In genomic region chr2:77111095-77111494, GRCm38 (mm10) we compare ENCODE assay signal across 23 mouse cellular contexts. TPM values are rescaled to one million over a fixed set of nuclear protein-coding genes. Genes with fewer than 3 reads are reported as not detected.
A peak's percentile ranks its signal among the peaks of the same experiment; 100 is the strongest.
DNase-seq lines count a peak whose midpoint lies in the region; ATAC-seq and TF ChIP-seq lines count a peak whose summit lies in the region.
"Had no signal": no experiment of that assay in that cellular context is flagged by ENCODE, and none has a peak within 500 bp of the region (broad histone marks: within the 10 kb centered on the region; RNA-seq: fewer than 3 reads in every experiment).

No protein-coding gene starts in this region.

- no peaks in the 10 kb centered on the region for H3K27me3 ChIP-seq in embryonic facial prominence, embryonic 14.5 days (replicated peaks; ENCODE audit: control insufficient read depth, insufficient read depth, low read length)
- no peaks in the 10 kb centered on the region for H3K27me3 ChIP-seq in embryonic facial prominence, embryonic 10.5 days (replicated peaks; ENCODE audit: low read depth, poor library complexity, severe bottlenecking)
- H3K27me3 ChIP-seq in C2C12 (ENCODE audit: control insufficient read depth, insufficient read depth, insufficient read length), result no peaks in the 10 kb centered on the region
- no peaks in the 10 kb centered on the region for H3K27me3 ChIP-seq in myocyte (ENCODE audit: control insufficient read depth, insufficient read depth, insufficient read length)
- no peaks in the 10 kb centered on the region for H3K27me3 ChIP-seq in forebrain, embryonic 13.5 days
- no peaks in the 10 kb centered on the region for H3K27me3 ChIP-seq in limb, embryonic 10.5 days (ENCODE audit: low read depth, poor library complexity, severe bottlenecking)
- H3K27me3 ChIP-seq: CH12.LX, Patski had no signal

- no peaks in the 10 kb centered on the region for H3K79me3 ChIP-seq in C2C12 (ENCODE audit: low read depth)

- no peak for TF ChIP-seq CTCF in C2C12 (IDR thresholded peaks at IDR 0.05; ENCODE audit: control insufficient read depth, insufficient read depth, insufficient read length)

- no peak overlapping the region for H3K27ac ChIP-seq in embryonic facial prominence, embryonic 14.5 days (replicated peaks; ENCODE audit: low read depth, low read length)
- no peak overlapping the region for H3K27ac ChIP-seq in embryonic facial prominence, embryonic 10.5 days (replicated peaks)
- H3K27ac ChIP-seq in forebrain, embryonic 13.5 days, result no peak overlapping the region
- H3K27ac ChIP-seq in limb, embryonic 10.5 days, result no peak overlapping the region

- H3K79me2 ChIP-seq in C2C12 (ENCODE audit: control insufficient read depth, insufficient read depth) (no peaks in the 10 kb centered on the region), myocyte (ENCODE audit: control insufficient read depth, insufficient read depth) (no peaks in the 10 kb centered on the region)

- H3K4me1 ChIP-seq in embryonic facial prominence, embryonic 14.5 days (ENCODE audit: control insufficient read depth, insufficient read depth, low read length), result no peaks in the 10 kb centered on the region
- peaks cover 4% of the 10 kb centered on the region; the same call in 1 of the 2 replicates for H3K4me1 ChIP-seq in embryonic facial prominence, embryonic 10.5 days
- 0 out of 2 replicates have a peak, but pooled peaks cover 5% of the 10 kb centered on the region for H3K4me1 ChIP-seq in forebrain, embryonic 13.5 days
- 0 out of 2 replicates have a peak, but pooled peaks cover 3% of the 10 kb centered on the region for H3K4me1 ChIP-seq in limb, embryonic 10.5 days

- ATAC-seq in embryonic facial prominence, embryonic 14.5 days (ENCODE audit: low read depth), result no peak
- no peak for ATAC-seq in forebrain, embryonic 13.5 days
- ATAC-seq: activated CD4-positive, CD25-positive, alpha-beta regulatory T cell, adult 4 months; CD4-positive, CD25-positive, alpha-beta regulatory T cell, adult 4 months; Patski had no signal

- H3K9ac ChIP-seq in embryonic facial prominence, embryonic 14.5 days (ENCODE audit: low read depth, low read length), result no peak overlapping the region
- no peak overlapping the region for H3K9ac ChIP-seq in forebrain, embryonic 13.5 days

- DNase-seq in embryonic facial prominence, embryonic 14.5 days (ENCODE audit: low spot score), result peak; percentile 19
- DNase-seq in embryonic facial prominence, embryonic 10.5 days (ENCODE audit: low spot score), result no peak
- peak; percentile 33 for DNase-seq in heart, adult 11 months
- DNase-seq in heart, postnatal 36 days, result no peak
- DNase-seq in limb, embryonic 10.5 days (ENCODE audit: low spot score), result no peak
- DNase-seq: adrenal gland, adult 2 months; adrenal gland, adult 8-10 months; adrenal gland, postnatal 10 days; adrenal gland, postnatal 14 days; adrenal gland, postnatal 25 days; adrenal gland, postnatal 36 days; B cell, adult 2 months; cerebellum, adult 11 months; cerebellum, adult 11-12 months; cerebellum, adult 18-20 months had no signal

- intact Hi-C loops in heart, postnatal 36 days (cut with DNase I), result no loop called here

- no peak overlapping the region for H3ac ChIP-seq in C2C12 (ENCODE audit: control insufficient read depth, insufficient read length, low read depth)
- no peak overlapping the region for H3ac ChIP-seq in myocyte (ENCODE audit: control insufficient read depth, insufficient read length)

- H3K36me3 ChIP-seq in embryonic facial prominence, embryonic 14.5 days (ENCODE audit: control insufficient read depth, insufficient read depth, low read length), result no peaks in the 10 kb centered on the region
- H3K36me3 ChIP-seq in embryonic facial prominence, embryonic 10.5 days (replicated peaks), result no peaks in the 10 kb centered on the region
- H3K36me3 ChIP-seq in C2C12 (ENCODE audit: control insufficient read depth, insufficient read depth) (no peaks in the 10 kb centered on the region), myocyte (ENCODE audit: control insufficient read depth, insufficient read depth) (peaks cover 21% of the 10 kb centered on the region)
- H3K36me3 ChIP-seq in forebrain, embryonic 13.5 days (ENCODE audit: poor library complexity, severe bottlenecking), result no peaks in the 10 kb centered on the region
- no peaks in the 10 kb centered on the region for H3K36me3 ChIP-seq in limb, embryonic 10.5 days
- H3K36me3 ChIP-seq: G1E had no signal

- H3K9me3 ChIP-seq in embryonic facial prominence, embryonic 14.5 days (ENCODE audit: control insufficient read depth, low read length), result no peaks in the 10 kb centered on the region
- H3K9me3 ChIP-seq in embryonic facial prominence, embryonic 10.5 days, result no peaks in the 10 kb centered on the region
- no peaks in the 10 kb centered on the region for H3K9me3 ChIP-seq in forebrain, embryonic 13.5 days (replicated peaks)
- no peaks in the 10 kb centered on the region for H3K9me3 ChIP-seq in limb, embryonic 10.5 days (replicated peaks)

- no peak overlapping the region for H3K4me3 ChIP-seq in embryonic facial prominence, embryonic 14.5 days (ENCODE audit: low read depth, low read length)
- no peak overlapping the region for H3K4me3 ChIP-seq in embryonic facial prominence, embryonic 10.5 days
- H3K4me3 ChIP-seq in C2C12 (ENCODE audit: insufficient read depth, poor library complexity, severe bottlenecking) (no peak overlapping the region), myocyte (no peak overlapping the region)
- H3K4me3 ChIP-seq in forebrain, embryonic 13.5 days, result no peak overlapping the region
- no peak overlapping the region for H3K4me3 ChIP-seq in limb, embryonic 10.5 days

- 80% methylated on average over 2 of the region's 2 CpGs for WGBS in embryonic facial prominence, embryonic 14.5 days
- 91% methylated on average over 2 of the region's 2 CpGs for WGBS in embryonic facial prominence, embryonic 10.5 days
- WGBS in forebrain, embryonic 13.5 days, result 94% methylated on average over 2 of the region's 2 CpGs
- WGBS in limb, embryonic 10.5 days, result 87% methylated on average over 2 of the region's 2 CpGs

- no peak overlapping the region for H3K4me2 ChIP-seq in embryonic facial prominence, embryonic 14.5 days (ENCODE audit: low read depth, low read length)
- H3K4me2 ChIP-seq in myocyte (ENCODE audit: low read depth), result peak overlapping the region; percentile 56
- H3K4me2 ChIP-seq in forebrain, embryonic 13.5 days, result no peak overlapping the region

- no peak for TF ChIP-seq POLR2A in myocyte (IDR thresholded peaks at IDR 0.05; ENCODE audit: insufficient read length, low read depth)

TF ChIP-seq in C2C12, 6 proteins besides CTCF, POLR2A, EP300 and RAD21:
- TF ChIP-seq MYOD1 (IDR thresholded peaks at IDR 0.05; ENCODE audit: control insufficient read depth, insufficient read length, low read depth) (peak; percentile 17), USF1 (IDR thresholded peaks at IDR 0.05; ENCODE audit: low read depth) (no peak), FOSL1 (IDR thresholded peaks at IDR 0.05; ENCODE audit: insufficient read depth, low read length, poor library complexity, severe bottlenecking) (no peak)

TF ChIP-seq in myocyte, 11 proteins besides CTCF, POLR2A, EP300 and RAD21:
- TF ChIP-seq E2F4 (IDR thresholded peaks at IDR 0.05; ENCODE audit: insufficient read depth) (no peak), REST (IDR thresholded peaks at IDR 0.05; ENCODE audit: insufficient read depth, insufficient read length) (no peak), MYOD1 (IDR thresholded peaks at IDR 0.05; ENCODE audit: control insufficient read depth in 1 of 3, insufficient read length in 2 of 3, low read depth in 2 of 3) (peak; percentile 61 to 93 (median 84)), TCF12 (IDR thresholded peaks at IDR 0.05; ENCODE audit: insufficient read depth, poor library complexity, severe bottlenecking) (peak; percentile 82), TCF3 (IDR thresholded peaks at IDR 0.05; ENCODE audit: insufficient read length, low read depth) (peak; percentile 63), POLR2AphosphoS2 (IDR thresholded peaks at IDR 0.05; ENCODE audit: insufficient read length, low read depth) (no peak), CEBPB (IDR thresholded peaks at IDR 0.05; ENCODE audit: insufficient read depth, poor library complexity, severe bottlenecking) (peak; percentile 48; the same call in 1 of the 2 replicates), MYOG (IDR thresholded peaks at IDR 0.05; ENCODE audit: control insufficient read depth in 1 of 3, insufficient read depth in 1 of 3, insufficient read length in 2 of 3, low read depth in 2 of 3) (peak in 1 of 3 experiments; percentile 90)

RNA-seq across cellular contexts. Expression of gene Ccdc141, which starts 59.3 kb away (rescaled TPM):
- polyA plus RNA-seq in embryonic facial prominence, embryonic 14.5 days (2014; fragmentation: Nextera tagmentation; extraction: Ambion mirVana), result 26.4 and 31.2 TPM in 2 replicates
- polyA plus RNA-seq in embryonic facial prominence, embryonic 10.5 days (2016; fragmentation: Nextera tagmentation; extraction: Ambion mirVana), result 4.8 and 6.5 TPM in 2 replicates
- total RNA-seq in heart, postnatal 36 days (2021), result 100 to 1,000 TPM; 196 to 201 TPM
- polyA plus RNA-seq in C2C12 (2012; fragmentation: generic; extraction: Trizol) (0.77 TPM), myocyte (2012; fragmentation: generic; extraction: Trizol) (43.2 TPM)
- polyA plus RNA-seq in forebrain, embryonic 13.5 days (2015; fragmentation: Nextera tagmentation; extraction: Ambion mirVana), result 3.0 and 3.6 TPM in 2 replicates
- 2.1 and 4.4 TPM in 2 replicates for polyA plus RNA-seq in limb, embryonic 10.5 days (2016; fragmentation: Nextera tagmentation; extraction: Ambion mirVana)
- total RNA-seq: CH12.LX had no signal
- polyA plus RNA-seq: G1E had no signal

Comparison
In these comparisons a context has a peak if more than half of its experiments do, and no peak if none do; other contexts are left out.
1. DNase-seq: peak in embryonic facial prominence, embryonic 14.5 days (single experiment) and heart, adult 11 months (single experiment); none in embryonic facial prominence, embryonic 10.5 days (single experiment), heart, postnatal 36 days (0 of 2) and limb, embryonic 10.5 days (single experiment).